Mouse (Mus musculus) kidney, adult 2 months (tissue): ENCODE results near the gene Cebpzos.

ENCODE experiments used
- CTCF ChIP-seq: fragments of 200-500 bp; conservative IDR thresholded peaks from 2 replicates; pipeline ENCODE4 v1.5.1; 2011; ENCODE audit warnings: low read depth, mild to moderate bottlenecking, control low read depth, low read length, moderate library complexity, mixed read lengths; ENCODE audit not compliant: insufficient read depth, insufficient read length
- POLR2A ChIP-seq: fragments of 200-500 bp; IDR thresholded peaks from one replicate; pipeline ENCODE4 v1.6.1; 2011; ENCODE audit warnings: low read depth, low read length, control low read depth

DNA sequence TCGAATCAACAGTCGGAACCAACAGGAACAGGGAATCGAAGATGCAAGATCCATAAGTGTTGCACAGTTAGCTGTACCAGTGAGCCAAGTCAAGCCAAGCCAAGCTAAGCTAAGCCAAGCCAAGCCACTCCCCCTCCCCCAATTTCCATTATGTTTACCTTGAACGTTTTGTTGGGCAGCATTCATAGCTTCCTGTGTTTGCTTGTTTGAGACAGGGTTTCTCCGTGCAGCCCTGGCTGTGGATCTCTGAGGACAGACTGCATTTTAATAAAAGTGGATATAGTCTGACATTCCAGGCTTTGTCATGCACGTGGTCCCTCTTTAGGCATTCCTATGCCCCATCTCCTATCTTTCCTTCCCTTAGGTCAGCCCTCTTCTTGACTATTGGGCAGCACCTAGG lies 528 bp upstream of the Cebpzos start:
- TF ChIP-seq POLR2A (no peak), CTCF (no peak)
